Mouse (Mus musculus) myocyte (in vitro differentiated cells): ENCODE measurements around the gene Osbpl3.

ENCODE experiments used
- POLR2A ChIP-seq: IDR thresholded peaks from one replicate; pipeline ENCODE4 v1.6.1; 2011; ENCODE audit warnings: low read depth, mild to moderate bottlenecking, control low read depth, moderate library complexity; ENCODE audit not compliant: insufficient read length
- USF1 ChIP-seq: IDR thresholded peaks from one replicate; pipeline ENCODE4 v1.6.1; 2011; ENCODE audit warnings: low read depth, mild to moderate bottlenecking, control low read depth, moderate library complexity

GRCm38 (mm10) chr6:50350911-50351310 lies 105.1 kb downstream of the Osbpl3 start:
- no peak for TF ChIP-seq POLR2A
- no peak for TF ChIP-seq USF1
